Mouse (Mus musculus) heart, embryonic 11.5 days (tissue): ENCODE measurements at regions not wholly inside any gene's neighbourhood (a gene's known extent, or its start where the extent isn't known, plus 50 kb on each side); places are given as distances from the start of the nearest gene placed in this dataset.

Source experiments
- ATAC-seq: fragments of 200-750 bp; cut with Nextera tagmentation; replicated peaks from 2 replicates; pipeline ENCODE4 v1.8.0; 2017; ENCODE audit warnings: moderate library complexity; ENCODE audit not compliant: insufficient number of reproducible peaks, low FRiP score, low TSS enrichment
- H3K27ac ChIP-seq: fragments of 300-500 bp; sonication (generic); 2 replicates; pipeline ENCODE4 v1.5.1; 2014; ENCODE audit warnings: mild to moderate bottlenecking, low read depth, low read length
- H3K27me3 ChIP-seq: fragments of 300-500 bp; sonication (generic); 2 replicates; pipeline ENCODE4 v1.6.1; 2014; ENCODE audit warnings: mild to moderate bottlenecking, low read length, mixed read lengths; ENCODE audit not compliant: control insufficient read depth, insufficient read depth
- H3K36me3 ChIP-seq: fragments of 300-500 bp; sonication (generic); 2 replicates; pipeline ENCODE4 v1.6.1; 2014; ENCODE audit warnings: mild to moderate bottlenecking, low read length, moderate library complexity, mixed read lengths; ENCODE audit not compliant: control insufficient read depth, insufficient read depth
- H3K4me1 ChIP-seq: fragments of 300-500 bp; sonication (generic); 2 replicates; pipeline ENCODE4 v1.6.1; 2014; ENCODE audit warnings: low read length; ENCODE audit not compliant: control insufficient read depth, insufficient read depth
- H3K4me2 ChIP-seq: fragments of 300-500 bp; sonication (generic); 2 replicates; pipeline ENCODE4 v1.6.1; 2014; ENCODE audit warnings: mild to moderate bottlenecking, moderate library complexity
- H3K4me3 ChIP-seq: fragments of 300-500 bp; sonication (generic); 2 replicates; pipeline ENCODE4 v1.5.1; 2014; ENCODE audit warnings: low read depth, low read length
- H3K9ac ChIP-seq: fragments of 300-500 bp; sonication (generic); 2 replicates; pipeline ENCODE4 v1.6.1; 2014; ENCODE audit warnings: mild to moderate bottlenecking, low read depth, low read length, moderate library complexity
- H3K9me3 ChIP-seq: fragments of 300-500 bp; sonication (generic); replicated peaks from 2 replicates; pipeline ENCODE4 v1.6.1; 2016; ENCODE audit warnings: low read length; ENCODE audit not compliant: control insufficient read depth
- WGBS: fragments of 180-500 bp; shearing (Covaris S2); extraction: QIAGEN DNeasy Blood & Tissue Kit; methylation state at CpG from one replicate; pipeline ENCODE4 v1.1.7; 2014; ENCODE audit not compliant: insufficient replicate concordance; 5-methylcytosine and 5-hydroxymethylcytosine counted together

DNA sequence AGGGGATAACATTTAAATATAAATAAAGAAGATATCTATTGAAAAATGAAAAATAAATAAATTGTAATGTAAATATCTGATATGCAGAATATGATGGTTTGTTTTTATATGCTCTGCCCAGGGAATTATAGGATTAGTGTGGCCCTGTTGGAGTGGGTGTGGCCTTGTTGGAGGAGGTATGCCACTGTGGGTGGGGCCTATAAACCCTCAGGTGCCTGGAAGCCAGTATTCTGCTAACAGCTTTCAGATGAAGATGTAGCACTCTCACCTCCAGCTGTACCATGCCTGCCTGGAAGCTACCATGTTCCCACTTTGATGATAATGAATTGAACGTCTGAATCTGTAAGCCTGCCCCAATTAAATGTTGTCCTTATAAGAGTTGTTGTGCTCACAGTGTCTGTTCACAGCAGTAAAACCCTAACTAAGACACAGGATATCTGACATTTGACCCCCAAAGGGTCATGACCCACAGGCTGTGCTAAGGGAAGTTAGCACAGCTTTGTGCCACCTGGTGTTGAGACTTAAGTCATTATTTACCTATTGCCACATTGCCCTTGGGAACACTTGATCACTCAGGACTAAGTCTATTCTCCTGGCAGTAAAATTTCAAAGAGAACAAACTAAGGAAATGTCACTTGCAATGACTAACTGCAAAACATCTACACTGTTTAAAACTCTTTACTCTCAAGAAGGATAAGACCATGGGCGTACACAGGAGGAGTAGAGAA is 270.4 kb downstream of the Plk2 start:
- no peak overlapping the region for H3K4me2 ChIP-seq
- no peaks in the 10 kb centered on the region for H3K9me3 ChIP-seq
- H3K4me3 ChIP-seq = no peak overlapping the region
- no peak overlapping the region for H3K9ac ChIP-seq
- no peaks in the 10 kb centered on the region for H3K36me3 ChIP-seq
- H3K4me1 ChIP-seq = no peaks in the 10 kb centered on the region
- WGBS = 63% methylated on average over 2 of the region's 2 CpGs
- no peak overlapping the region for H3K27ac ChIP-seq
- no peaks in the 10 kb centered on the region for H3K27me3 ChIP-seq
- no peak for ATAC-seq

DNA sequence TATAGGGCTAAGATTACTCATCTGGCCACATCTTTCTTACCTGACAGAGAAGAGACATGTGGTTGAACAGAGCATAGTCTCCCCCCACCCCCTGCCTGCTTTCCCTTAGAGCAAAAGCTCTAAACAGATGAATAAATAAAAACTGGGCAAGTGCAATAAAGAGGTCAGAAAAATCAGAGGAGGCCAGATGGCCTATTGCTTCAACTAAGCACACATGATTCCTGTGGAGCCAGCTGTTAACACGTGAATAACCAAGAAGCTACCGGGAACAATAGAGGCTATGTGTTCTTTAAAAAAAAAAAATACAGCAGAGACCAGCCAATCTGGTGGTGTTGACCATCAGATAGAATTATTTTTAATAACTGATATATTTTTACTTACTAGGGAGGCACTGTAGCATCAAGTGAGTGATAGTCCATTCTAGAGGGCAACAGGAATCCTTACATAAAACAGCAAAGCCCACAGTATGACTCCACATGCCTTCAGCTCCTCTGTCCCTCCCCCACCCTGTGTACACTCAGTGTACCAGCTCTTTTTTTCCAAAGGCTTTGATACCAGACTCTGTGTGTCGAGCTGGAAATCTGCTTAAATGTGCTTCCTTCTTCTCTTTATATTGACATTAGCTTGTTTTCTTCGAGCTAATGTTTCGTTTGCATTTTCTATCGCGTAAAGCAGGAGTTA is 272.6 kb downstream of the Plk2 start:
- Histone ChIP-seq H3K27ac (no peak overlapping the region), H3K9ac (no peak overlapping the region), H3K27me3 (no peaks in the 10 kb centered on the region), H3K4me2 (no peak overlapping the region), H3K36me3 (no peaks in the 10 kb centered on the region), H3K9me3 (no peaks in the 10 kb centered on the region), H3K4me1 (no peaks in the 10 kb centered on the region), H3K4me3 (no peak overlapping the region)
- no peak for ATAC-seq
- 72% methylated on average over 7 of the region's 7 CpGs for WGBS

DNA sequence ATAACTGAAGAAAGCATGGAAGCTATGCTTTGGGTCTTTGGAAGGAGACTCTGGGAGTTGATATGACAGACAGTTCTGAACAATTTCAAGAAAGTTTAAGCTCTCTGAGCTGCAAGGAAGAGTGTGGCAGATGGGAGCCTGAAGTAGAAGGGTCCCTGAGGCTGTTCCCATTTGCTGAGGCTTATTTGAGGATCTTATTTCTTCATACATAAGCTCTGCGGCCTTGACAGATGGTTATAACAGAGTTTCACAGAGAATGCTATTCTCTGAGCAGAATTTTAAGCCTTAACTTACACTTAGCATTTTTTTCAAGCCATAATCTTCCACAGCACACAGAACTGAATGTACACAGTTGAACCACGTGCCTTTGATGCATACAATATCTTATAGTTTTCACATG is 278.7 kb downstream of the Plk2 start:
- H3K4me3 ChIP-seq = no peak overlapping the region
- H3K9ac ChIP-seq = no peak overlapping the region
- ATAC-seq = no peak
- H3K36me3 ChIP-seq = no peaks in the 10 kb centered on the region
- H3K9me3 ChIP-seq = no peaks in the 10 kb centered on the region
- H3K27ac ChIP-seq = no peak overlapping the region
- no peak overlapping the region for H3K4me2 ChIP-seq
- H3K27me3 ChIP-seq = no peaks in the 10 kb centered on the region
- WGBS = 78% methylated on average over 2 of the region's 2 CpGs
- no peaks in the 10 kb centered on the region for H3K4me1 ChIP-seq

DNA sequence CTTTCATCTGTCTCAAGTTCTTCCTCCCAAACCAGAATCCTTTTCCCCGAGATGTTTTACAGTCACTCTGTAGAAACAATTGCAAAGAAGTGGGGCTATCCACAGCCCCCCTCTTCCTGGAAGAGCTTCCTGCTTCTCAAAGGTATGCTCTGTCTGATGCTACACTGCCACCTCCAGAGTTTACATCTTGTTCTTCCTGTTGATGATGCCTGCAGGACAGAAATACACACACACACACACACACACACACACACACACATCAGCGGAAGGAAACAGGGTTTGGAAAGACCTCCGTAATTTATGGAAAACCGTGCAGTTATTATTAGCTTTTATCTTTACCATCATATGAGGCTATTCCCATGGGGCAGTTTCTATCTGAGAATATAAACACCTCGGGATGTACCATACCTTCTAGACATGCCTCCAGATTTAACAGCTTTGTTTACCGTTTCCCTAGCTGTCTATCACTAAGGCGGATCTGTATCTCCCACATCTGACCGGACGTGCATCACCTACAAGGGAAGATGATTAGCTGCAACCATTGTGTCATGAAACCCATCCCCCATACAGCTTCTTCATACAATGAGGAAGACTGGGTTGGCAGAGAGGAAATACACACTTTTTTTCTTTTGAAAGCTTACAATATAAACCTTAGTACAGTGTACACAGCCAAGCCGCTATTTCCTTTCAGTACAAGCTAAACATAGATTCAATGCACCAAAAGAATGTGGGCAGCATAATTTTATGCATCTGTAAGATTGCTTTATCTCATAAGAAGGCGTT is 288.6 kb downstream of the Plk2 start:
- no peak for ATAC-seq
- Histone ChIP-seq H3K4me3 (no peak overlapping the region), H3K9ac (no peak overlapping the region), H3K4me1 (no peaks in the 10 kb centered on the region), H3K27ac (no peak overlapping the region), H3K9me3 (no peaks in the 10 kb centered on the region), H3K36me3 (no peaks in the 10 kb centered on the region), H3K27me3 (no peaks in the 10 kb centered on the region), H3K4me2 (no peak overlapping the region)
- 70% methylated on average over 11 of the region's 11 CpGs for WGBS

DNA sequence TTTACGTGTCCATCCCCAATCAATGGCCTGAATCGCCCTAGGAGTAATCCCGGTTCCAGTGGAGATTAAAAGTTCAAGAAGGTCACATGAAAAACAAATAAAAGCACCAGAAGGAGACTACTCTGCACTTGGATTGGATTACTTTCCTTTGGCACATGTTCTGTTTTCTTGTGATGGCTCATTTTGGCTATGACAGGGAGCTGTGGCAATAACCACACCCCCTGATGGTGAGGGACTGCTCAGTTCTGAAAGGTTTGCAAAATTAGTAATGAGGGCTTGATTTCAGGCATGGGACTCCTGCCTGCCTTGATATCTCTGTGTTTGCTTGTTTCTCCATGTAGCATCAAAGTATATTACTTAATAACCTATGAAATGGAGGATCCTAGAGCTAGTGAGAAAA is 293.9 kb downstream of the Plk2 start:
- no peak overlapping the region for H3K4me3 ChIP-seq
- no peak for ATAC-seq
- H3K9ac ChIP-seq = no peak overlapping the region
- H3K36me3 ChIP-seq = no peaks in the 10 kb centered on the region
- WGBS = 66% methylated on average over 3 of the region's 3 CpGs
- no peak overlapping the region for H3K27ac ChIP-seq
- H3K4me2 ChIP-seq = no peak overlapping the region
- no peaks in the 10 kb centered on the region for H3K27me3 ChIP-seq
- no peaks in the 10 kb centered on the region for H3K9me3 ChIP-seq
- H3K4me1 ChIP-seq = peaks cover 15% of the 10 kb centered on the region

DNA sequence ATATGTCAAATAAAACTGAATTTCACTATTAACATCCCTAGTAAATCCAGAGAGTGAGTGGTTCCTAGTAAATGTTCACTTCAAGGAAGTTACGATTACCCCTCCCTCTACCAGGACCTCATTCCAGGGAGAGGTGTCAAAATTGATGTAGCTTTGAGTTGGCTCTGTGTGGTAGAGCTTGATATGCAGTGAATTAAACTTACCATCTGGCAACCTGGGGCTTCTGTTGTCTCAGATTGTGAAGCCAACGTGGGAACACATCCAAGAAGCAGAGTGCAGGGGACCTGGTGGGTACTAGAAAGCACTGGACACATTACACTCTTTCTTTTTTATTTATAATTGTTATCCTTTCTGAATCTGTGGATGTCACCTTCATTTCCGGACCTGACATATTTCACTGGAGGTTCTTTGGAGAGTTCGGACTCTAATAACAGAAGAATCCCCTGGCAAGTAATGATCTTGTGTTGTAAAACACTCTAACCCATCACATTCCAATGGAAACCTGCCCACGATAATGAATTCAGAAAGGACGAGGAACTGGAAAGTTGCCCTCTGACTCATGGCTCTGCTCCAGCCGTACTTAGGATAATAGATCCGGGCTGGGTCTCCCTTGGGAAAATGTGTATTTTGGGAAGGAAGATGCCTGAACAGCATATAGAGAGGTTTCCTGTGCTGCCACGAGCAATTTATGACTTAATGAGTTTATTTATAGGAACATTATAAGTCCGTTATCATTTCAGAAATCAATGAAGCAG is 295.8 kb downstream of the Plk2 start:
- Histone ChIP-seq H3K4me1 (peaks cover 15% of the 10 kb centered on the region), H3K36me3 (no peaks in the 10 kb centered on the region), H3K4me3 (no peak overlapping the region), H3K4me2 (no peak overlapping the region), H3K27ac (no peak overlapping the region), H3K9me3 (no peaks in the 10 kb centered on the region), H3K9ac (no peak overlapping the region), H3K27me3 (no peaks in the 10 kb centered on the region)
- 40% methylated on average over 10 of the region's 10 CpGs for WGBS
- ATAC-seq = no peak

DNA sequence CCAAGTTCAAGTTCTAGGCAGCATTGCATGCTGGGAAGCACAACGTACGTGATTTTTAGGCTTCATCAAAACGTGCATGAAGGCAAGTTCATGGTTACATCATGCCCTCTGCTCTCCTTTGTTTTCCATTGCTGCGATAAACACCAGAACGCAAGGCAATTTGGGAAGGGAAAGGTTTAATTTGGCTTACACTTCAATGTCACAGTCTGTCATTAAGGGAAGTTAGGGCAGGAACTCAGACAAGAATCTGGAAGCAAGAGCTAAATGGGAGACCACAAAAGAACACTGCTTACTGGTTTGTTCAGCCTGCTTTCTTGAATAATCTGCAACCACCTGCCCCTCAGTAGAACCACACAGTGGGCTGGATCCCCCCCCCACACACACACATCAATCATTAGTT is 297.9 kb downstream of the Plk2 start:
- Histone ChIP-seq H3K4me3 (no peak overlapping the region), H3K36me3 (no peaks in the 10 kb centered on the region), H3K27me3 (no peaks in the 10 kb centered on the region), H3K27ac (no peak overlapping the region), H3K9ac (no peak overlapping the region), H3K9me3 (no peaks in the 10 kb centered on the region), H3K4me1 (peaks cover 20% of the 10 kb centered on the region), H3K4me2 (no peak overlapping the region)
- WGBS = 76% methylated on average over 5 of the region's 5 CpGs
- ATAC-seq = no peak

DNA sequence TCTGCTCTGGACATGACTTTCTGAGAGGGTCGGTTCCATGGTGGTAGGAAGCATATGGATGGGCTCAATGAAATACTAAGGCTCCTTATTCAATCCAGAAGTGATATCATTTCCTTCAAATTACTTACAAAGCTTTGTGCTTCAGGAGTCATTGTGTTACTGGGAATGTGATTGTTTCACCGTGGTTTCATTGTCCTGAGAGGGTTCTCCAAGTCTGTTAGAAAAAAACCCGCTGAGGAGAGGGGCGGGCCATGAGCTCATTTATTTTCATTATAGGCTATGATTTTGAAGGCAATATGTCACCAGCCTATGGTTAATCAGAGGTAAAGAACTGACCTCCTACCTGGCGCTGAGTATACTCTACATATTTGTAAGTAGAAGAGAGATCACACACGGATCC is 300.0 kb downstream of the Plk2 start:
- ATAC-seq = no peak
- Histone ChIP-seq H3K4me2 (no peak overlapping the region), H3K4me1 (peaks cover 20% of the 10 kb centered on the region), H3K9ac (no peak overlapping the region), H3K27ac (no peak overlapping the region), H3K36me3 (no peaks in the 10 kb centered on the region), H3K9me3 (no peaks in the 10 kb centered on the region), H3K4me3 (no peak overlapping the region), H3K27me3 (no peaks in the 10 kb centered on the region)
- 77% methylated on average over 6 of the region's 6 CpGs for WGBS
